Mouse (Mus musculus): Measurements from ENCODE around the gene Hdgfl2. TPM values are rescaled to one million over a fixed set of nuclear protein-coding genes. Genes with fewer than 3 reads are reported as not detected.
"Not testable (repeated sequence)": the region's sequence is repeated elsewhere in the genome, so short reads cannot be mapped to it uniquely, and the experiment has no call there.

Hdgfl2 gene
- total RNA-seq, 2 experiments from 2014 or later, result 38.9 to 42.2 TPM

DNA sequence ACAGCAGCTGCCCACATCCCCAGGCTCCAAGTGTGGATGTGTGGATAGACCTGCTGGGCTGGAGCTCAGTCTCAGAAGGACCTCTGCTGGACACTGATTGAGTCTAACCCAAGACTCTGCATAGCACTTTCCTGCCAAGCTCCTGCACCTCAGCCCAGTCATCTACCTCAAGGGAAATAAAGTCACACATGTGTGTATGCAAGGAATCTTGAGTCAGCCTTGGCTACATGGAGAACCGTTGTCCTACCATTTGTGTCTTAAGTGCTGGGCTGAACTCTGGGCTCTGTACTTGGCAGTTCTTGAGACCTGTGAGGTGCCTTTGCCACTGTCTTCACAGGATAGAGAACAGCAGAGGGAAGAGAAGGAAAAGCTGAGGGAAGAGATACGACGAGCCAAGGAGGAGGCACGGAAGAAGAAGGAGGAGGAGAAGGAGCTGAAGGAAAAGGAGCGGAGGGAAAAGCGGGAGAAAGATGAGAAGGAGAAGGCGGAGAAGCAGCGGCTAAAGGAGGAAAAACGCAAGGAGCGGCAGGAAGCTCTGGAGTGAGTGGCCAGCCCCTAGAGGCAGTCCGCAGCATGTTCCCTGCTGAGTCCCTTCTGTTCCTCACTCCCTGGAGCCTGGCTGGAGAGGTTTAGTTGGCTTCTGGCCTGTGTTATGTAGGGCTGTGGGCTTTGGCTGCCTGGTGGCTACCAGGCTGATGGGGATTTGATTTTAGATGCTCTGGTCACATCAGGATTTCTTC, 21.9 kb upstream of the Hdgfl2 start:
- DNase-seq, result no peak
- intact Hi-C loops (cut with DNase I), result no loop called here

DNA sequence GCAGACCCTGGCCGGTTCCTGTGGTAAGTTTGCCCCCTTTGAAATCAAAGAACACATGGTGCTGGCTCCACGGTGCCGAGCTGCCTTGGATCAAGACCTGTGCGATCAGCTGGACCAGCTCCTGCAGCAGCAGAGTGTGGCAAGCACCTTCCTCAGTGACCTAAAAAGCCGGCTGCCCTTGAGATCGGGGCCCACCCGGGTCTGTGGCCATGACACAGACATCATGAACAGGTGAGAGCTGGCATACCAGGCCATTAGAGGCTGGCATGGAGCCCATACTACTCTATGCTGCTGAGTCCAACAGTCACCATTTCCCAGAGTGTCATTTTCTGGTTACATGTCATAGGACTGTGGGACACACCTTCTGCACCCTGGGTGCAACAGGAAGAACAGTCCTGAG, 17.4 kb upstream of the Hdgfl2 start:
- intact Hi-C loops (cut with DNase I), result no loop called here

DNA sequence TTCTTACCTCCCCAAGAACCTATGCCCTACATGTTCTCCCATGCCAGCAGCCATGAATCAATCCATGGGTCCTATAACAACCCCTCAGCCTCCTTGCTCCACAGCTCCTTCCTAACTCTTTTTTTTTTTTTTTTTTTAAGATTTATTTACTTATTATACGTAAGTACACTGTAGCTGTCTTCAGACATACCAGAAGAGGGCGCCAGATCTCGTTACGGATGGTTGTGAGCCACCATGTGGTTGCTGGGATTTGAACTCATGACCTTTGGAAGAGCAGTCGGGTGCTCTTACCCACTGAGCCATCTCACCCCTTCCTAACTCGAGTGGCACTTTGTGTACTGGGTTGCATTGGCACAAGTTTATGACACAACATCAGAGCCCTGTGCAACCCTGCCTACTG, 13.7 kb upstream of the Hdgfl2 start:
- DNase-seq; intact Hi-C loops (cut with DNase I): not testable (repeated sequence)

More for the DNA sequence above, 17.4 kb upstream of the Hdgfl2 start:
- DNase-seq, result no peak

DNA sequence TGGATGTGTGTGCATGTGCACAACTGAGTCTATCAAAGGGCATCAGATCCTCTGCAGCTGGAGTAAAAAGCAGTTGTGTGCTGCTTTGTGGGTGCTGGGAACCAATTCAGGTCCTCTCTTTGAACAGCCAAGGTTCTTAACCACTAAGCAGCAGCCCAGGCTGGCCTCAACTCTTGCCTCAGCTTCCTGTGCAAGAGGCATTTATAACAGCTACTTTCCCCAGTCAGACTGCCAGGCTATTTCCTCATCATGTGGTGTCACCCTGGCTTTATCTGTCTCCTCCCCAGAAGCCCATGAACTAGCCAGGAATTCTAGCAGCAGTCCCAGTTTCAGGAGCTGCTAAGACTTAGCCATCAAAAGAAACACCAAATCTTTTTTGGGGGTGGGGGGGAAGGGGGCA, 13.0 kb upstream of the Hdgfl2 start:
- DNase-seq, result no peak
- intact Hi-C loops (cut with DNase I), result no loop called here

DNA sequence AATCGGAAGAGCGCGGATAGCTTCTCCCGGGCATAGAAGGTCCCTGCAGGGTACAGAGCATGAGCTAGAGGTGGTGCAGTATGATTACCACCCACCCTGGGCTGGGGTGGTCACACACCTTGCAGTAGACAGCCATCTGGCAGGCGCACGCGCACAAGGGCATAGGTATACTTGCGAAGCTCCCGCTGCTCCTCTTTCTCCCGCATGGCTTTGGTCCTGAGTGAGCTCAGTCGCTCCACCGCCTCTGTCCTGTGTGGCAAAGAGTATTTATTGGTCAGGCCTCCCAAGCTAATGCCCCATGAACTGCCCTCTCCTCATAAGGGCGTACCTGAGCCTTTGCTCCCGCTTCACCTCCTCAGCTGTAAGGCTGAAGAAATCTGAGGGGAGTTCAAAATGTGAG, 10.4 kb upstream of the Hdgfl2 start:
- intact Hi-C loops (cut with DNase I), result no loop called here

DNA sequence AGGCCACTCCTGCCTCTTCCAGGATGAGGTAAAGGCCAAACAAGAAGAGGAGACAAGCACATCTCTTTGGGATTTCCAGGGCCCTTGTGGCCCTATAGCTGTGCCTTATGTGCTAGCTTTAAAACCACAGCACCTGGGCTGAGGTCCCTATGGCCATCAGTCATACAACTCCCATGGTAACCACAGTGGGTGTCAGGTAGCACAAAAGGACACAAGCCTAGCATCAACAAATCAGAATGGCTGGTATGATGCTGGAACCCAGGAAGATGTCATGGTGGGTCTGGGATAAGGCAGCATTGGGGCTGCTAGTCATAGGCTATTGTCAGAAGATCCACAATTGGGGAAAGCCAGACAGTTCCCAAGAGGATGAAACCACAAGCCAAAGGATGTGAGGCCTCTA, 8.3 kb upstream of the Hdgfl2 start:
- intact Hi-C loops (cut with DNase I), result no loop called here

More for the DNA sequence above, 10.4 kb upstream of the Hdgfl2 start:
- no peak for DNase-seq

DNA sequence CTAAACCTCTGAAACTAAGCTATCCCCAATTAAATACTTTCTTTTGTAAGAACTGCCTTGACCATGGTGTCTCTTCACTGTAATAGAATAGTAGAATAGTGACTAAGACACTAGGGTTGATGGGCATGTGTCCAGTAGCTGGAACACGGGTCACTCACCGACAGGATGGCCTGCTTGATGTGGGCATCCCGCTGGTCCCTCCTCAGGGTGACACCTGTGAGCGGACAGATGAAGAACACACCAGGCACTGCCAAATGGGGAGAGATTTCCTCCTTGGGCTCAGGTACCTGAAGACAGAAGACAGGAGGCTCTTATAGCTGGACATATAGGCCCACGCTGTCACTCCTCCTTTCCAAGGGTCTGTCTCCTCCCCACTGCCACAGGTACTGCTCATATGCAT, 7.2 kb upstream of the Hdgfl2 start:
- DNase-seq, result no peak
- intact Hi-C loops (cut with DNase I), result no loop called here

More for the DNA sequence above, 8.3 kb upstream of the Hdgfl2 start:
- no peak for DNase-seq

DNA sequence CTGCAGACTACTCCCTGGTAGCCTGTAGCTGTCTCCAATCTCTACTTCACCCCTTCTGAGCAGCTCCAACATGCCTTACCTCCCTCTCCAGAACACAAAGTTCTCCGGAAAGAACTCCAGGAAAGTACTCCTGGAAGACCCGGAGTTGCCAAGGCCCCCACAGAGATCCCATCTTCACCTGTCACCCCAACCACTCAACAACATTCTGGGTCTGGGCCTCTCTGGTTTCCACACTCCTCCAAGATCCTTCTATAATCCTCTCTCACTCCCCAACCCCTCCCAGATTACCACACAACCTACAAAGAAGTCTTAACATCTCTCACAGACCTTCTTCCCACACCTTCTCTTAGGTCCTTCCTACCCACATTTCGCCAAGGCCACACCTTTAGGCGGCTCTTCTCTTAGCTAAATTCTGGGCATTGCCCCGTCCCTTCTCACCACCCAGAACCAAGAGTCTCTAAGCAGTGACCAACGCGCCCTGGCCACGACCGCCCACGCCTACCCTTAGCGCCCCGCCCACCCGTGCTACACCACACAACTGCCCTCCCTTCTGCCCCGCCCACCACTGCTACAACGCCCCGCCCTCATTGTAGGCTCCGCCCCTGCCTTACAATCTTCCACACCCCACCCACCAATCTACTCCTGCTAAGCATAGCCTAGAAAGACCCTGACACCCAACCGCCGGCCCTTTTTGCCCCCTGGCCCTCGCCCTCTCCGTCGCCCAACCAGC, 5.2 kb upstream of the Hdgfl2 start:
- DNase-seq, result peak; percentile 85 to 90
- intact Hi-C loops (cut with DNase I), result loop anchor here (2.0 kb wide), 1 partner anchor 33 kb away; the partner anchor contains the start of gene Chaf1a

DNA sequence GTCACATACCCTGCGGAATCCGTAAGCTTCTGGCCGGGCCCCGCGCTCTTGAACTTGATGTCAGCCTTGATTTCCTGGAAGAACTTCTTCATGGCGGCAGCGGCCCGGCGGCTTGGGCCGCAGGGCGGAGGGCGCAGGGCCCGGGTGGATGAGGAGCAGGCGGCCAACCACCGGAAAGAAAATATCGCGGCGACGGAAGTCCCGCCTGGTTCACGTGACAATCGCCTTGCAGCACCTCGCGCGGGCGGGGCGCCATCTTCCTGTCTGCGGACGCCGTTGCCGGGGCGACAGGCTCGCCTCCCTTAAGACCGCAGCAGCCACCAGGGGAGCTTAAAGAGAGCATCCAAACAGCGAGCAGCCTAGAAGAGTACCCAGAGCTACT, 4.6 kb upstream of the Hdgfl2 start, which contains the start of gene Ubxn6:
Gene Ubxn6, minus strand, starts transcription at position 202 of the 382 bp plus-strand sequence.
- intact Hi-C loops (cut with DNase I), result loop anchor here (2.0 kb wide), 1 partner anchor 34 kb away; the partner anchor contains the start of gene Chaf1a
- peak; percentile 98 to 99 for DNase-seq

DNA sequence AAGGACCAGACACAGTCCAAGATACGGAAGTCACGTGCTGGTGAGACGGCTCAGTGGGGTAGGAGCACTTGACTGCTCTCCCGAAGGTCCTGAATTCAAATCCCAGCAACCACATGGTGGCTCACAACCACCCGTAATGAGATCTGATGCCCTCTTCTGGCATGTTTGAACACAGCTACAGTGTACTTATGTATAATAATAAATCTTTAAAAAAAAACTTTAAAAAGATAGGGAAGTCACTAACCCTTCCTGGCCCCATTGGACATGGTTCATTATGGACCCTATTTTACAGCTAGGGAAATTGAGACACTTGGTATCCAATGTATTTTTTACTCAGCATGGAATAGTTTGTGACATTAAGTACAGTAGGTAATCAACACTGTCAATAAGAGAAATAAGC, 1.9 kb upstream of the Hdgfl2 start:
- DNase-seq, result no peak
- intact Hi-C loops (cut with DNase I), result no loop called here

DNA sequence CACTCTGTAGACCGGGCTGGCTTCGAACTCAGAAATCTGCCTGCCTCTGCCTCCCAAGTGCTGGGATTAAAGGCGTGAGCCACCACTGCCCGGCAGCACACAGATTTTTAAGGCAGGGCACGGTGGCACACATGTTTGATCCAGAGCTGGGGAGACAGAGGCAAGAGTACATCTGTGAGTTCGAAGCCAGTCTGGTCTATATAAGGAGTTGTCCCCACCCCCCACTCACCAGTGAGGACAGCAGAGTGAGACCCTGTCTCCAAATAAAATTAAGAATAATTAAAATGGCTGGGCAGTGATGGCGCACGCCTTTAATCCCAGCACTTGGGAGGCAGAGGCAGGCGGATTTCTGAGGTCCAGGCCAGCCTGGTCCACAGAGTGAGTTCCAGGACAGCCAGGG, 1.1 kb upstream of the Hdgfl2 start:
- DNase-seq, result peak in 1 of 2 experiments; percentile 28
- intact Hi-C loops (cut with DNase I), result not testable (repeated sequence)

DNA sequence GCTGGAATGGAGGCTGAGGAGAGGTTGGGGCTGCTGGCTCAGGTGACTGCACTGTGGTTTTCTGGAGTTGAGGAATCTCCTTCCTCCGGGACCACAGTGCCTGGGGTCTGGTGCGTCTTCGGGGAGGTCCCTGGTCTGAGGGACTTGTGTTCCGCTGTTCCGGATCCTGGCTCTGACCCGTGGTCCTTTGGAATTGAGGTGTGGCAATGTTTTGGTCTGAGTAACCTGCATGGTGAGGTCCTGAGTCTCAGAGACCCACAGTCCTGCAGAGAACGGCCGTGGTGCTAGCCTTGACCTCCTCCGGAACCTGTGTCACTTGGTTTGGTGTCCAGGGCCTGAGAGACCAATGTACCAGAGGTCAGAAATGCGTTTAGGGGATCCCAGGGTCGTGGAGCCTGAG, 487 bp downstream of the Hdgfl2 start:
- intact Hi-C loops (cut with DNase I), result loop anchor here (10.0 kb wide), 1 partner anchor 515 kb away; no protein-coding TSS in a partner anchor
- DNase-seq, result peak in 1 of 2 experiments; percentile 26

DNA sequence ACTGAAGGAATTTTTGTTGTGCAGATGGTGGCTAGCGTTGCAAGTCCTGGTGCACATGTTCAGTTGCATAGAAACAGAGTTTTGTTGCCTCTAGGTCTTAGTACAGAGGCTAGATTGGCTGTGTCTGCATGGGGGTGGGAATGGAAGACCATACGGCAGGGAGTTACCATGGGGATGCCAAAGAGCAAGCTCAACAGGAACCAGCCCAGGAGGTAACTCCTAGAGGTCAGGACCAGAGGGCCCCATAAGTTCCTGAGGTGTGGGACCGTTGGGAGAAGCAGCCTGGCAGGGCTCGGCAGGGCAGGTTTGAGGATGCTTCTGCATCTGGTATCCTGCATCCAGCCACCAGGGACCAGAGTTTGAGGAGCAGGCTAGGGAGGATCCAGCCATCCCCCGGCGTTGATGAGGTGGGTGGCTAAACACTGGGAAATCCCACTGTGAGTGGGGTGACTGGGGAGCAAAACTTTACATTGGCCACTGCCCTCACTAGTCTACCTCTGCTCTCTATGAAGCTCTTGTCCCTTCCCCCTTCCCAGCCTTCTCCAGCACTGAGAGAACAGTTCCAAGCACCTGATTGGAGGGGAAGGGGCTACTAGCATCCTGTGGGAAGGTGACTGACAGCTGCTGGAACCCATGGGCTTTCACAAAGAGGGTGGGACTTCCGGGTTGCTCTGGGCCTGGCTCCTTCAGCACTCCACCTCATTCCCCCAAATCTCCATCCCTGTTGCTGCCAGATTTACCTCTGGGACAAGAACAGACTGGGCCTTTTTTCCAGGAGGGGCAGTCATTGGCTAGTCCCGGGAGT, 1.5 kb downstream of the Hdgfl2 start:
- intact Hi-C loops (cut with DNase I), result loop anchor here (10.0 kb wide), 1 partner anchor 514 kb away; no protein-coding TSS in a partner anchor
- peak; percentile 35 to 59 for DNase-seq

DNA sequence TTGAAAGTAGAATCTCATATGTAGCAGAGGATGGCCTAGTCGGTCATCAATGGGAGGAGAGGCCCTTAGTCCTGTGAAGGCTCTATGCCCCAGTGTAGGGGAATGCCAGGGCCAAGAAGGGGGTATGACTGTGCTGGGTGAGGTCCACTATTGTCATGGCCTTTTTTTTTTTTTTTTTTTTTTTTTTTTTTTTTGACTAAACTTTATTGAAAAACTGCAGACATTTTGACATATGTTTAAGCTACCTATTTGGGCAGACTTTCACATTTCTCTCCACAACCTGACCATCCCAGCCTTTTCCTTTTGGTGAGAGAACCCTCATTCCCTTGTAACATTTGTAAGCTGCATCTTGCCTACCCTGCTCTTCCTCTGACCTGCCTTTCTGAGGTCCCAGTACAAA, 12.9 kb downstream of the Hdgfl2 start:
- no peak for DNase-seq
- intact Hi-C loops (cut with DNase I), result no loop called here

DNA sequence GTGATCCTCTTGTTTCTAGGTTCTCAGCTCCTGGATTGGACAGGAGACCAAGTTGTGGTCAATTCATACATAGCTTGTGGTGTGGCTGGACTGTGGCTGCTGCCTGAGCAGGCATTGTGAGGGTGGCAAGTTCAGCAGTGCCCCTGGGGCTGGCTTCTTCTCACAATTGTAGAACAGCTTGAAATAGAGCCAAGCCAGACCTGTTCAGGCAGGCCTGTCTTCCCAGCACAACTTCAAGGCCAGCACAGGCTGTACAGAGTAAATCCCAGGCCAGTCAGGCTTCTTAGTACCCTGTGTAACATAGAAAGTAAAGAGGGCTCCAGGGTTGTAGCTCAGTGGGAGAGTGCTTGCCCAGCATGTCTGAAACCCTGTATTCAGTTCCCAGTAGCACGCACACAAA, 13.4 kb downstream of the Hdgfl2 start:
- intact Hi-C loops (cut with DNase I), result no loop called here
- DNase-seq, result no peak

DNA sequence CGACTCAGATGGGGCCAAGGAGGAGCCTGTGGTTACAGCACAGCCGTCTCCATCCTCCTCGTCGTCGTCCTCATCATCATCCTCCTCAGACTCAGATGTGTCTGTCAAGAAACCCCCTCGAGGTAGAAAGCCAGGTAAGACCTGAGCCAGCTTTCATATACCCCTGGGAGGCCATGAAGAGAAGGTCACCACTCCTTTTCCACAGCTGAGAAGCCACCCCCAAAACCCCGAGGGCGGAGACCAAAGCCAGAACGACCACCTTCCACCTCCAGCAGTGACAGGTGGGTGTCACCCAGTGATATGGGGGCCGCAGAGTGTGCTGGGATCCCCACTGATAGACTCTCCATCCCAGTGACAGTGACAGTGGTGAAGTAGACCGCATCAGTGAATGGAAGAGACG, 17.4 kb downstream of the Hdgfl2 start:
- intact Hi-C loops (cut with DNase I), result no loop called here
- no peak for DNase-seq

DNA sequence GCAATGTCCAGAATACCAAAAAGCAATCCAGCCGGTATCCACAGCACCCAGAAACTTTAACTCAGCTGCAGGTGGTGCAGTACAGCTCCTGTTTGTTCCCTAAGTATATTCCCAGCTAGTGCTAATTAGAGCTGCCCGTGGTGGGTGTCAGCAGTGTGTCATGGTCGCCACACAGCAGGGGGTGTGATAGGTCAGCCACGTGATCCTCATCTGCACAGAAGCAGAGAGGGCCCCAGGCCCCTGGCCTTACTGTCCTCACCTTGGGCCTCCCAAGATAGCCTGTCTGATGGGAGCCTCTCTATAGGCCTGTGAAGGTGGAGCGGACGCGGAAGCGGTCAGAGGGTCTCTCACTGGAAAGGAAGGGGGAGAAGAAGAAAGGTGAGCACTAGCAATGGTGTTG, 18.7 kb downstream of the Hdgfl2 start:
- intact Hi-C loops (cut with DNase I), result no loop called here
- DNase-seq, result no peak

DNA sequence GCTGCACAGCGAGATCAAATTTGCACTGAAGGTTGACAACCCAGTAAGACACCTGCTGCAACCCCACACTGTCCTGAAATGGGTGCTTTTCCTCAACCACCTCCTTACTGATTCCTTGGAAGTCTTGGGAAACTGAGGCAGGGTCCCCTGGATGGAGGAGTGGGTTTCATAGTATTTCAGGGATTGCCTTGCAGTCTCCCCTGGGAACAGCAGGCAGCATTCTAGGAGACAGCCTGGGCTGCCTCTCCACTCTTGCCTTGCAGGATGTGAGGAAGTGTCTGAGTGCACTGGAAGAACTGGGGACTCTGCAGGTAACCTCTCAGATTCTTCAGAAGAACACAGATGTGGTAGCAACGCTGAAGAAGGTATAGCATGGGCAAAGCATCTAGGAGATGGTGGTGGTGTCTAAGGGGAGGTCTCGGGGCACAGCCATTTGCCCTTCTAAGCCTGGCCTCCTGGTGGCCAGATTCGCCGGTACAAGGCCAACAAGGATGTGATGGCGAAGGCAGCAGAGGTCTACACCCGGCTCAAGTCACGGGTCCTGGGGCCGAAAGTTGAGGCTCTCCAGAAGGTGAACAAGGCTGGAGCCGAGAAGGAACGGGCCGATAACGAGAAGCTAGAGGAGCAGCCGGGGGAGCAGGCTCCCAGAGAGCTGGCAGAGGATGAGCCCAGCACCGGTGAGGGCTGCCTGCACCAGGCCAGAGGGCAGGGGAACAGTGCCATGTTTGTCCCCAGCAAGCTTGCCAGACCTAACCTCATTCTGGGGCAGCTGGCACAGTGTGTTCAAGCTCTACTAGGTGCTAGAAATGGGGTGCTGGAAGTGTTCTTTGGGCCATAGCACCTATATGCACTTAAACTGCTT, 19.5 kb downstream of the Hdgfl2 start:
- intact Hi-C loops (cut with DNase I), result no loop called here
- peak in 1 of 2 experiments; percentile 38 for DNase-seq

DNA sequence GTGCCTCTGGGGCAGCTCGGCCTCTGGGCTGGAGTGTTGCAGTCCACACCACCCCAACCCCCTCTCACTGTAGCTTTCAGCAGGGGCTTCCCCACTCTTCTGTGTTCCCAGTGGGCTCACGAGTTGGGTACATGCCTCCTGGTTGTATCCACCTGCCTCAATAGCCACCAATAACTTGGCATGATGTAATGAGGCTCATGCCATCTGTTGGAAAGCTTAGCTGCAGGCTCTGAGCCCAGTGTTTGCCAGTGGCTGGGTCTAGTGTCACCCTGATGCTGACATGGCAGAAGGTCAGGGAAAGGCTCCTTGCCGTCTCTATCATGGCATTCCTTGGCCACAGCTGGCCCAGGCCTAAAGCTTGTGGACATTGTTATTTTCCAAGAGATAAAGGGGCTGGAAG, 21.4 kb downstream of the Hdgfl2 start:
- intact Hi-C loops (cut with DNase I), result no loop called here
- peak in 1 of 2 experiments; percentile 43 for DNase-seq

DNA sequence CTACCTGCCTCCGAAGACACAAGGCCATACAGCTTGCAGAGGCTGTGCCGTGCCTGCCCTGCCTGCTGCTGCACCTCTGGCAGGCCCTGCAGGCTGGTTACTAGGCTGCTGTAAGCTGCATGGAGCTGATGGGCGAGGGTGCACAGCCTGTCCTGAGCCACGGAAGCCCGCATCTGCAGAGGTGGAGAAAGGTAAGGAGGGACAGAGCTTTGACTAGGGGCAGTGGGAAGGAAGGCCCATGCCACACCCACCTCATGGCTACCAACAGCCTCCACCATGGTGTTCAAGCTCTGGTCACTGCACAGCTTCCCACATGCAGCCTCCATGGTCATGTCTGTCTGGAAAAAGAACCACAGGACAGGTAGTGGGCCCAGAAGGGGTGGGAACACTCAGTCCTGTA, 22.7 kb downstream of the Hdgfl2 start:
- no peak for DNase-seq
- intact Hi-C loops (cut with DNase I), result no loop called here
